Mouse (Mus musculus) C2C12 (cell line): ENCODE measurements around the gene Pga5.

Experiments used
- CEBPB ChIP-seq: IDR thresholded peaks from one replicate; pipeline ENCODE4 v1.6.1; 2011; ENCODE audit warnings: low read depth, mild to moderate bottlenecking, control low read depth, moderate library complexity
- CTCF ChIP-seq: IDR thresholded peaks from one replicate; pipeline ENCODE4 v1.5.1; 2011; ENCODE audit not compliant: control insufficient read depth, insufficient read depth, insufficient read length
- MAX ChIP-seq: IDR thresholded peaks from one replicate; pipeline ENCODE4 v1.6.1; 2011; ENCODE audit warnings: mild to moderate bottlenecking, control low read depth
- MYOD1 ChIP-seq: IDR thresholded peaks from one replicate; pipeline ENCODE4 v1.6.1; 2011; ENCODE audit warnings: low read depth; ENCODE audit not compliant: control insufficient read depth, insufficient read length
- MYOG ChIP-seq: IDR thresholded peaks from one replicate; pipeline ENCODE4 v1.6.1; 2011; ENCODE audit not compliant: control insufficient read depth, insufficient read length; ENCODE audit errors: extremely low read depth
- USF1 ChIP-seq: IDR thresholded peaks from one replicate; pipeline ENCODE4 v1.6.1; 2011; ENCODE audit warnings: low read depth, mild to moderate bottlenecking, control low read depth, moderate library complexity

GRCm38 (mm10) chr19:10698131-10698991 is 20.5 kb upstream of the Pga5 start:
- TF ChIP-seq CTCF (no peak), MAX (no peak), MYOD1 (no peak), MYOG (no peak), USF1 (no peak), CEBPB (no peak)
